Mouse (Mus musculus) G1E-ER4 (cell line): ENCODE results near the gene Srgap3. TPM values are rescaled to one million over a fixed set of nuclear protein-coding genes. Genes with fewer than 3 reads are reported as not detected.

Experiments
- GATA1 ChIP-seq: IDR thresholded peaks from one replicate; pipeline ENCODE4 v1.8.0; 2012; ENCODE audit warnings: low read length, inconsistent platforms
- polyA plus RNA-seq: library from polyadenylated mRNA; stranded (reverse); fragments of >175 nt; gene quantifications from 2 replicates; pipeline ENCODE4 v1.2.3, GENCODE M21; 2012

Srgap3 gene
- polyA plus RNA-seq, 1 experiment, result not detected

DNA sequence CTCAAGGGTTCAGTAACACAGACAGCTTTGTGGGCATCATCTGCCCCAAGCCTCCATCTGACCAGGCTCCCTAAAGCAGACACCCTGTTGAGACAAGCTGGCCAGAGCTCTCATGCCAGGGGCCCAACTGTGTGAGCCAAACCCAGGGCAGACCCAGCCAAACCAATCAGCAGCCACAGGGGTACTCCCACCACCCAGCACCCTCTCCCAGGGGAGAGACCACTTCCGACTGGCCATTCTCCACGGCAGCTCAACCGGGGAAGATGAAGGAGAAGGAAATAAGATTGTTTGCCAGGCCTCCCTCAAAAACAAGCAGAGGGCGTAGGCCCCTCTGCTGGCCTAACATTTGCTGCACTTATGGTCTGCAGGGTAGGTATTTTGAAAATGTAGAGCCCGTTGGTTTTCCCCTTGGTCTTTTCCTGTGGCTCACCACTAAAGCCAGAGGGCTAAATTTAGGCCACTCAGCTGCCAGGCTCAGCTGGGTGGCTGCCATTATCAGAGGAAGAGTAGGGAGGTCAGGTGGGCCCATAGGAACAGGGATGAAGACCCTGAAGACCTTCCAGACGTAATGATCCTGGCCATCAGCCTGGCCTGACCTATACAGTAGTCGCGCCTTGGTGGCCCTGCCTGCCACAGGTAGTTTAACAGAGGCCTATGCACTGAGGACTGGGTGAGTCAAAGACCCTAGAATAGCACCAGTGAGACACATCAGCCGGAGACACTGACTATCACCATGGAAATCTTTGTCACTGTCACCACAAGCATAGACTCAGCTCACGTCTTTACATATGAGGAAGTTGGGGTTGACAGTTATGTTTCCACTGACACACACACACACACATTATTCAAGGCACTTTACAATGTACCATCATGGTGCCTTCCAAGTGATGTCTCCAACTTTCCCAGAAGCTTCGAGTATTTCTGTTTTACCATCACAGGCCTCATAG lies 85.4 kb downstream of the Srgap3 start:
- TF ChIP-seq GATA1, result no peak

- no peak for TF ChIP-seq GATA1
These were observed 90.0 kb downstream of the Srgap3 start for GRCm38 (mm10) chr6:112857057-112857456.

DNA sequence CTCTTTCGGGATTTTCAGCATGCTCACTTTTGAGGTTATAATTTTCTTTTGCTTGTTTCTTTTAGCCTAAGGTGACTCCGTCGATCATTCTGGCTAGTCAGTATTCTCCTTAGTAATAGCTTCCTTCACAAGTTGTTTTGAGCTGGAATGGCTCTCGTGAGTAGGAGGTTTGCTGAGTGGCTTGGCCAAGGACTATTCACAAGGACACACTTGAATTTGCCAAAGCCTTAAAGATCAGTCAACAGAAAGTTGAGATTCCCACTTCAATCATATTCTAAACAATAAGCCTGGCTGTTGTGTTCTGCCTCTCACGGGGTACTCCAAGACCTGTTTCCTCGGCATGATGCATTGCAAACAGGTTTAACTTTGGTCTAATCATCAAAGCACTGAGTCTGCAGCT lies 91.9 kb downstream of the Srgap3 start:
- TF ChIP-seq GATA1, result no peak

DNA sequence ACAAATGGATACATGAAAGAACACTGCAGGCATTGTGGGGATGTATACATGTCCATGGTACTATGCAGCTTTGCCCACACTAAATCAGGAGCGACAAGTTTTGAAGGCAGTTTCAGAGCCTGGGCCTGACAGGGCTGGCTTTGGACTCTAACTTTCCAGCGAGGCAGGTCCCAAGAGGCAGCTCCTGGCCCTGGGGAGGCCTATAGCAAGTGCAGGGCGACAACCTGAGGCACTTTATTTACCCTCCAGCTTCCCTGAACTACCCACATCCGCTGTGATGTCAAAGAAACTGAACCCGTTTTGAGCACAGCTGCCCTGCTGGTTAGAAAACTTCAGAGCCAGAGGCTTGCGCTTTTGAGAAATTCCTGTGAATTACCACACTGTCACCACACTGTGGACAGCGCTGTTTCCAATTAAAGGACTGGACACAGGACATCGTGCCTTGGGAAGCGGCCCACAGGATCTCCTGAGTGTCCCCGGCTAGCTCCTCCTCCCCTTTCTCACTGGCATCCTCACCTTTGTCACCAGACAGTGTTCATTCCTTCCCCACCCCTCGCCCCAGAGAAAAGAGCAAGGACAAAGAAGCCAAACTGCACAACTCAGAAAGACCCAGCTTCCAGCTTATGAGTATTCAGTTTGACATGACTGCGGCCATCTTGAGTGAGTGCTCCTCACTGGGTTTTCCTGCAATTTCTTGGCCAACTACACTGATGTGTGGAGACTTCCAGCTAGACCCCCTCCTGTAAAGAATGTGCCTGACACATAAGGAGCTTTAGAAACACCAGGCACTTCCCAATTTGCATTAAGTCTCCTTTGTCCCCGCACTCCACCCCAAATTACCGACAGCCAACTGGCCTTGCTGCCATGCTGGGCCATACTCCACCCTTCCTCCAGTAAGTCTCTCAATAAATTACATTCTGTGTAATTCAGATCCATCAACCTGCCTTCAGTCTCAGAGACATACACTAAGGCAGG lies 94.5 kb downstream of the Srgap3 start:
- no peak for TF ChIP-seq GATA1

GRCm38 (mm10) chr6:112850745-112851144 lies 96.3 kb downstream of the Srgap3 start:
- no peak for TF ChIP-seq GATA1

DNA sequence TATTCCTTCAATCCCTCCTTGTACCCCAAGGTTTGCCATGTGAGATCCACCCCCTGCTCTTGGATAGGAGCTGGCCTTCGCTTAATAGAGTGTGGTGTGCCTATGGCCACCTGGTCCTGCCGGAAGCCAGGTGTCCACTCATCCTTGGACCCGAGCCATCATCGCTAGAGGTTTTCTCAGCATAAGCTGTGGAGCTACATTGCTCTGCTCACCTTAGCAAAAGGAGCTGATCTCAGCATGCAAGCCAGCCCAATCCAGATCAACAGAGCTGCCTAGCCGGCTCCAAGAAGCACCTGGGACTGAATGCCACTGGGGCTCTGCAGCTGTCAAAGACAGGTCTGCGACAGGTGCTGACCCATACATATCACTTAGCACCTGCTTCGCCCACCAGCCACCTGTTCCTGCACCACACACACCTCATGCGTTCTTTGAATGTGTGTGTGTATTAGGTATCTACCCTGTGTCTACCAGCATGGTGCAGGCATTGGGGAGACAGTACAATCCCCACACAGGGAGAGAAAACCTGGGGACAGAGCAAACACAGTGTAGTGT lies 98.4 kb downstream of the Srgap3 start:
- no peak for TF ChIP-seq GATA1

DNA sequence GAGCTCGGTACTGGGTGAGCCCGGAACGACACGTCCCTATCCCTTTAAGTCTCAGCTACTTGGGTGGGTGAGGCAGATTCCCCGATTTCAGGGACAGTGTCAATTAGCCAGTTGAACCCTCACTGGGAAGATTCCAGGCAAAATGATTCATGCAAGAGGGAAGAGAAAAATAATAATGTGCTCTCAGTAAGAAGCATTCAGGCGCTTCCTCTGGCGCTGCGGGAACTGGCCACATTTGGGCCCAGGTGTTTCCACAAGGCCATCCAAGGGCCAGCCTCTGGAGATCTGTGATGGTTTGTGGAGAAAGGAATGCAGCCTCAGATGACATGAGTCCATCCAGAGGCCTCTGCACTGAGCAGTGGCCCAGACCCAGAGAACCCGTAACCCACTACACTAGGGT lies 100.2 kb downstream of the Srgap3 start:
- TF ChIP-seq GATA1, result no peak

DNA sequence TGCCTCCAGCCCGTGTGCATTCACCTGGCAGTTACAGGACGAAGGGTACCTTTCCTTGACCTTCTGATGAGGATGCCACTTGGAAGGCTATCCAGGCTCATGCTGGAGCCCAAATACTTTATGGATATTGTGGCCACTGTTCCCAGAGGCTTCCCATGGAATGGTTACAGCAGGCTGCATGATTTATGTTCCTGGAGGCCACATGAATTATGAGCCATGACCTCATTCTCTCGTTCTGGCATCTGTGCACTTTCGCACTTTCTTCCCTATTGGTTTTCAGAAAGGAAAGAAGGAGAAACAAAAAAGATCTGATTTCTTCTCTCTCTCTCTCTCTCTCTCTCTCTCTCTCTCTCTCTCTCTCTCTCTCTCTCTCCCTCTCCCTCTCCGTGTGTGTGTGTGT lies 104.6 kb downstream of the Srgap3 start:
- no peak for TF ChIP-seq GATA1

DNA sequence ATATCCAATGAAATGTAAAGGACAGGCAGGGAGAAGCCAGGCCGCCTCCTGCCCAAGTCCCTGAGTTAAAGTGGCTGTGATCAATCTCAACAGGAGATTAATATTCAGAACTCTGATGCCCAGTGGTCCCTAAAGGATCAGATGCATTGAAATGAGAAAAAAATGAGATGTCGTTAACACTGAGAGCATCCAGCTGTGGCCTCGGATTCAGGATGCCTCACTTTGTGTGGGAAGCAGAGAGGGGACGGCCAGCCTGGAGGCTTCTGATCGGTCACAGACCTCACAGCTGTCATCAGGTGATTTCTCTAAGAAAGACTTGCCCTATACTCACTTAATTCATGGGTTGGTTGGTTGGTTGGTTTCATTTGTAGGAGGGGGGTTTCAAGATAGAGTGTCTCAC lies 106.7 kb downstream of the Srgap3 start:
- TF ChIP-seq GATA1, result no peak

DNA sequence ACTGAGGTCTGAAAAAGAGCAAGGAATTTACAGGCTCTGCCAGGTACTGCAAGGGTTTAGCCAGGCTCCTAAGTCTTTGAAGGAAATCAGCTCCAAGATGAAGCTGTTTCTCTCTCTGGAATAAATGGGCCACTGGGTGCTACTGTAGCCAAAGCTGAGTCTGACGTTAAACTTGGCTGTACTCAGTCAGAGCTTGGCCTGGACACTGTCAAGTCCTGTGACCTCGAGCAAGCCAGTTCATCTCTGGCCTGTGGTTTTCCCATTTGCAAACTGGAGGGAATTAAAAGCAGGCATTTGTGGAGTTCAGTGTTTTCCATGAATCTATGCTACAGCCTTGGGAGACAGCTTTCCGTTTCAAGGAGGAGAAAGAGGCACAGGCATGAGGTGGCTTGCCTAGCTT lies 107.7 kb downstream of the Srgap3 start:
- TF ChIP-seq GATA1, result no peak

- TF ChIP-seq GATA1, result no peak
These were observed 108.2 kb downstream of the Srgap3 start for GRCm38 (mm10) chr6:112838879-112839278.

DNA sequence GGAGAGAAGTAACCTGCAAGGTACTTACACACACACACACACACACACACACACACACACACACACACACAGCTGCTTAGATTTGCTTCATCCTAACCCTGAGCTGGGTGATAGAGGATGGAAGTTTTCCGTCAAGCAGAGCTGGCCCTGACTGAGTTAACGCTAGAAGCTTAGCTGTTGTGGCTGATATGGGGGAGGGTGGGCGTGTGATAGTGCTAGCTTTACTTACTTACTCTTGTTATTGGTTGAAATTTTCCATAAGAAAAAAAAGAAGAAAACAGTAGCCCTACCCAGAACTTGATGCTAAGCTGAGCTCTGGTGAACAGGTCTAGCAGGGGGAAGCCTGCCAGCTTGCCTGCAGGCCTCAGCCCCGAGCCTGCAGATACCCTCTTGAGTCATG lies 110.4 kb downstream of the Srgap3 start:
- TF ChIP-seq GATA1, result no peak

DNA sequence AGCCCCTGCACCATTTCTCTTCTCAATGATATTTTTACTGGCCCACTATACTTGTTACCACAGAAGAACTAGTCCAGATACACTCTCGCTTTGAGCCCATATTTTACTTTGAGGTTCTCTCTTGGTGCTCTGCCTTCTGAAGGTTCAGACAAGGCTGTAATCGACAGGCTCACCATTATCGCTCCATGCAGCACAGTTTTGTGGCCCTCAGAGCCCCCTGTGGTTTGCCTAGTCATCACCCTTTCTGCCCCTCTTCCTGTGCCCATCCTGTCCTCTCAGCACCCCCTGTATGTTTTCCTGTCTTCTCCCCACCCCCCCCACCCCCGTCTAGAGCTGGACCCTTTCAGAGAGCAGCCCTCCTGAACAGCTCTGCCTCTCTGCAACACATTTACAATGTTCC lies 111.7 kb downstream of the Srgap3 start:
- TF ChIP-seq GATA1, result no peak

GRCm38 (mm10) chr6:112834430-112834829 lies 112.6 kb downstream of the Srgap3 start:
- TF ChIP-seq GATA1, result no peak

- no peak for TF ChIP-seq GATA1
These were observed 113.3 kb downstream of the Srgap3 start for GRCm38 (mm10) chr6:112833763-112834162.

DNA sequence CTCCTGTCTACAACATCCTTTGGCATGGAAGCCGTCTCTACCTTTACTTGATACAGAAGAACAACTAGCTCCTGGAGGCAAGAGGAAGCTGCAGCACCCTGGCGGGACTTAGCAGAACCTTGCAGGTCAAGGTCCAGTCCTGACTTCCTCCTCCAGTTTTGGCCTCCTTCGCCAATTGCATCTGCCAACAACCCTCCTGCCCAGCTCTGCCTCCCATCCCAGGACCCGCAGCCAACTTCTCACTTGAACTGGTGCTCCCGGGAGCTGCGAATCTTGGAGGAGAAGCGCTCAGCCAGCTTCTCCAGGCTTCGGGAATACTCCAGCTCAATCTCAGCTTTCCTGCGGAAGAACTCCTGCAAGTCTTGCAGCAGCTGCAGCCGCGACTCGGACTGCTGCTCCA lies 117.9 kb downstream of the Srgap3 start:
- TF ChIP-seq GATA1, result no peak

DNA sequence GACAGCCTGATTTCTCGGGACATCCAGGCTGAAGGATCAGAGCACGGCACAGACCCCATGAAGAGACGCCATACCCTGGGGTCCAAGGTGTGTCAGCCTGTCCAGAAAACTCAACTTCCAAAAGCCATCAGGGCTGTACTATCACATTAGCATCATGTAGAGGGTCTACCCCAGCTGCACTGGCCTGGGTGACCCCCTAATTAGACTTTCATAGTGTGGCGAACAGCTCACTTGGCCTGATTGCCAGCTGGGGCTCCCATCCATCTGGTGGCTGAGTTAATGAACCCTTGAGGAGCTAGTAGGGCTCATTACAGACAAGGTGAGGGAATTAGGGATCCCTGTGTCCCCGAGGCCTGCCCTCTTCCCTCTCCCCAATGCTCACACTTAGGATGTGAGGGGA lies 118.6 kb downstream of the Srgap3 start:
- TF ChIP-seq GATA1, result no peak
